Mouse (Mus musculus) layer of hippocampus, postnatal 10 days (tissue): ENCODE measurements around the gene Ralgapb. TPM values are rescaled to one million over a fixed set of nuclear protein-coding genes. Genes with fewer than 3 reads are reported as not detected.

Source experiments
- DNase-seq, 2 experiments: peaks; one replicate each; pipeline ENCODE4 v3.0.0; 2021; ENCODE audit warnings: low spot score in 2 of 2
- long read RNA-seq: library from polyadenylated mRNA; stranded (forward); transcript quantifications from one replicate; pipeline ENCODE4 v2.0.0, GENCODE M21; 2023
- total RNA-seq, 2 experiments: library from RNA; stranded (reverse); gene quantifications; 2 replicates each; pipeline ENCODE4 v1.2.3; 2021

The Ralgapb gene
- 10 to 100 TPM; 73.8 to 82.2 TPM for total RNA-seq
- long read RNA-seq, full-length matches to known transcripts = 1 of 6 reads
- long read RNA-seq, partial matches to known transcripts = 0 of 6 reads
- long read RNA-seq, other reads (novel, unspliced or antisense) = 5 of 6 reads

GRCm38 (mm10) chr2:158409595-158410021 lies at the start of gene Ralgapb:
Gene Ralgapb (plus strand): TSS chr2:158409848.
- DNase-seq = peak; percentile 100

GRCm38 (mm10) chr2:158360873-158361677 lies 48.6 kb upstream of the Ralgapb start:
- peak; percentile 87 to 89 for DNase-seq

GRCm38 (mm10) chr2:158361678-158362320 lies 47.8 kb upstream of the Ralgapb start:
- no peak for DNase-seq

DNA sequence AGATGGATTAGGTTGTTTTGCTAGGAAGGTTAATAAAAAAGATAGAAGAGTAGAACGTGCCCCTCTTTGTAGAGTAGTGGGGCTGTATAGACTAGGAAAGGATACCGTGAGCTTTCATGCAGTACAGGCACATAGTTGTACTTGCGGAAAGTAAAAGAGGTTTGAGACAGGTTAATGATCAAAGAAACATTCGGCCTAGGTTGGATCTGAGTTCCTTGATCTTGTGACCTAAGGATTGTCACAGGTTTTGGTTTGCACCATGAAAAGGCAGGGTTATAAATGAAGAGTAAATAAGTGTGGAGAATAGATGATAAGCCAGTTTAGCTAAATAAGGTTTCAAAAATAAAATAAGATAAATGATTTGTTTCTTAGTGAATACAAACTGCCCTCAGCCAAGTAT lies 45.5 kb upstream of the Ralgapb start:
- no peak for DNase-seq

DNA sequence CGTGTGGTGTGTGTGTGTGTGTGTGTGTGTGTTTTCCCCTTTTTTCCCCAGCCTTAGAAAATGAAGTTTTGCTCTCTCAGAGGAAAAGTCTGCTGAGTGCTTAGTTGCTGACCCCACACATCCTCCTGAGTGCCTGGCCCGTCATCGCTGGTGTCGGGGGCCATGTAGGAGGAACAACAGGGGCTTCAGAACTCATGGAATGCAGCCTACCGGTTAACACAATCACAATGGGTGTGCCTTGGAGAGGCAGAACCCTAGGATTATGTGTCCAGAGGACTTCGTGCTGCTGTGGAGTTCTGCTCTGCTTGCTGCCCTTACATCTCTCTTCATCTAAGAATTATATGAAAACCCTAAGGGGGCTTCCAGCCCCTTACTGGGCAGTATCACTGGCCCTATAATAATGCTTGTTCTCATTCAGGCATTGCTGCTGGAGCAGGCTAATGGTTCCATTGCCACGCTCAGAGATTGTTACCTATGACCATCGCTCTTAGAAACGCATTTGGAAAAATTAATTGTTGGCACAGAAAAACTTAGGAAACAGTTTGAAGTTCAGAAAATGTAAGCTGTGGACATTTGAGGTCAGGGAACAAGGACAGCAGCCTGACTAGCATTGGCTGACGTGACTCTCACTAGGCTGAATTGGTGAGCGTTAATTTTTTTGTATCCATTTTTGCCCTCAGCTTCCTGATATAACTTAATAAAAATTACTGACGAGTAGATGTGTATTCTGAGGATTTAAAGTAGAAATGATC lies 44.4 kb upstream of the Ralgapb start:
- DNase-seq = no peak

DNA sequence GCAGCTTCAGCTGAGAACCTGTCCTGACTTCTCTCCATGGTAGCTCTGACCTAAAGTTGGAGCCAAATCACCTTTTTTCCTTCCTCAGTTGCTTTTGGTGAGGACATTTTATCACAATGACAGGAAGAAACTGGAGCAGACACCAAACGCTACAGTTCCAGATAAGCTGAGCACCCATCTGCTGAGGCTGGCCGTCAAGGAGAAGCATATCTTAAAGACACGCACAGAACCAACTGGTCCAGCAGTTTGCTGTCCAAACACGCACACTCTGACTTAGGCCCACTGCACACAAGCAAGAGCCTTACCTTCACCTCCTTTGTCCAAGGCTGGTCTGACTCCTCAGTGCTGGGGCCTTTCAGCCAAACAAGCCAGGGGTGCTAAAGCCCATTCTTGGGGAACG lies 42.0 kb upstream of the Ralgapb start:
- no peak for DNase-seq

- no peak for DNase-seq
Observed at GRCm38 (mm10) chr2:158368313-158368712, 41.3 kb upstream of the Ralgapb start.

GRCm38 (mm10) chr2:158369474-158370172 lies 40.0 kb upstream of the Ralgapb start:
- DNase-seq = no peak

DNA sequence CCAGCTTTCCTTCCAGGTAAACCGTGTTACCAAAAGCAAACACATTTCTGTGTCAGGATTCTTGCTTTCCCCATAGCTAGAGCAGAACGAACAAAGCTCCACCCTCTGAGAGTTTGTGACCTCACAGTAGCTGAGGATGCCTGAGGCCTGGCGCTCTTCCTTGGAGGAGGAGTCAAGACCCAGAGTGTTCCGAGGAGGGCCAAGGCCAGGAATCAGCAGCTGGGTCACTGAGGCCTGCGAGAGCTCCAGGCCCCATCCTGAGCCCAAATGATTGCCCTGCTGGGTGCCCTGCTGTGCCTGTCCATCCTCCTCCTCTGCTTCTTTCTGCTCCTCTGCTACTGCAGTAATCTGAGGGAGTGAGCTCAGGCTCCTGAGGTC lies 39.5 kb upstream of the Ralgapb start:
- DNase-seq = no peak

DNA sequence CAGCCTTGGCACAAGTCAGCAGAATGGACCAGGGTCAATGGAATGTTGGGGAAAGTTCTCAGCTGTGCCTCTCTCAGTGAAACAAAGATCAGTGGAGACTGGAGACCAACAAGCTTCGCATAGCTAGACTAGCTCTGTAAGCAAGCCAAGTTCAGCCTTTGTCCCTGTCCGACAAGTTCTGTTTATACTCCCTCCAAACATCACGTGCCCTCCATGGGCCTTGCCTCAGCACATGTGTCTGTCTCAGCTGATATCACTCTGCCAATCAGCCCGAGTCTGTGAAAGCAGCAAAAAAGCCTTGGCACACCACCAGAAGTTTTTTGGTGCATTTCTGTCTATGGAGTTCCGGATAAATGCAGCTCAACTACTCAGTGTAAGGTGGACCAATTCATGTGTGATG lies 36.6 kb upstream of the Ralgapb start:
- DNase-seq = no peak

DNA sequence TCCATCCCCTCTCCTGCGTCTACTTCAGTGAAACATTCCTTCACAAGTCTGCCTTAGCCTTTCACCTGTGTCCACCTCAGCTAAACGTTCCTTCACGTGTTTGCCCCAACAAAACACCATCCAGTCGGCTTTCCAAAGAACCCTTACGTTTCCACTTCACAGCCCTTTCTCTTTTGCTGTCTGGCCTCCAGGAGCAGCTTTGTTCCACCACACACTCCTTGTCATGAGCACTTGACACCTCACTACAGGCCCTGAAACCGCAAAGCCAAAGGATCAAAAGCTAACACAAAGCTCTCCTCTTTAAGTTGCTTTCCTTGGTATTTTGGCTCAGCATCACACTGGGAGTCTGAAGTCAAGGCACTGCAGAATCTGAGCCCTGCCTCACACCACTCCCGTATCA lies 36.1 kb upstream of the Ralgapb start:
- no peak for DNase-seq

DNA sequence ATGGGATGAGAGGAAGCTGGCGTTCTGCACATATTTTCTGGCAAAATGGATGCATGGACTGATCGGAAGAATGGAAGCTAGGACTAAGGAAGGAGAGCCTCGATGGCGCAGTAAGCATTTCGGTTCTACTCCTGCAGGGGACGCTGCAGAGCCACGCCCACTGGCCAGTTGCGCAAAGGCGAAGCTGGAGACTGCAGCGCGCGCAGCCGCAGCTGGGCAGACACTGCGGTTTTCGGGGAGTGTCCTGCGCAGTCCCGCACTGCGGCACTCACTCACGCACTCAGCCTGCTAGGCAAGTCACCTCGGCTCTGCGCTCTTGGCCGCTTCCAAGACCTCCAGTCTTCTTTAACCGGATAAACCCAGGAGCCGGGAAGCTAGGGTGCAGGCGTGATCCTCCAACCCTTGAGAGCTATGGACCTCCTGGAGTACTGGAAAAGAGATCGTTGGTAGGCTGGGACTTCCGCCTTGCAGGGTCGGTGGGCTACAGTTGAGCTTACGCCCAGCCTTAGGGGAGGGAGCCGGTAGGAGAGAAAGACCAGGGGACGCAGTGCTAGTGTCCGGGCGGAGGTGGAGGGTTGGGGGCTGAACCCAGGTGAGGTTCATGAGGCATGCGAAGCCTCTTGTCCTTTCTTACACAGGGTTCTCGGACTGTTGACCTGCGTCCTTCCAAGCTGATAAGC lies 34.1 kb upstream of the Ralgapb start, which contains the start of gene Snhg11:
TSS of gene Snhg11 (plus strand) at position 196 of the 680 bp plus-strand sequence.
- DNase-seq = peak; percentile 76 to 81

DNA sequence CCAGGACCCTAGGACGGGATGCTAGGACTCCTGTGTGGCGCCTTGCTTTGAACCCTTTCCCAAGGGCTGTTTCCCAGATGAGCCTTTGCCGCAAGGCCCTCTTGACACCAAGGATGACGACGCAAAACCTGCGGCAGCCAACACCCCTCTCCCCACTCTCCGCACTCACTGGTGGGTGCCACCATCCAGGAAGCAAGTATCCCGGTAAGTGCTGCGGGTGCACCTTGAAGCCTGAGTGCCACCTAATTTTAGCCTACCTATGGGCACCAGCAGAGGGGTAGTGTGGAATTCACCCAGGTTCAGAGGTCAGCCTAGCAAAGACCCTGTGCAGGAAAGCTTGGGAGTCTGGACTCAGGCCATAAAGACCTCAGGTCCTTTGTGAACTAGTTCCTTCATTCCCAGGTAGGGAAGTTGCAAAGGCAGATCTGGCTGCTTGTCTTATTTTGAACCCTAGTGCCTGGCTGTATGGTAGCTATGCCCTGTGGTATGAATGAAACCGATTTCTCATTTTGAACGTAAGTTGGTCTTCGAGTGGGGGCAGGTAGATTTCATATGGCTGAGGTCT lies 33.4 kb upstream of the Ralgapb start:
- DNase-seq = no peak

- no peak for DNase-seq
Observed at GRCm38 (mm10) chr2:158376798-158377197, 32.9 kb upstream of the Ralgapb start.

DNA sequence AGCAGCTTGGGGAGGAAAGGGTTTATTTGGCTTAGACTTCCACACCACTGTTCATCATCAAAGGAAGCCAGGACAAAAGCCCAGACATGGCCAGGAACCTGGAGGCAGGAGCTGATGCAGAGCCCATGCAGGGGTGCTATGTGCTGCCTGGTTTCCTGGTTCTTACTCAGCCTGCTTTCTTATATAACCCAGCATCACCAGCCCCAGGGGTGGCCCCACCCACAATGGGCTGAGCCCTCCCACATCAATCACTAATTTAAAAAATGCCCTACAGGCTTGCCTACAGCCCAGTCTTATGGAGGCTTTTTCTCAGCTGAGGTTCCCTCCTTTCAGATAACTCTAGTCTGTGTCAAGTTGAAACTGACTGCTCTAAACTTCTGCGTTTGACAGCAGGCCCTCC lies 31.8 kb upstream of the Ralgapb start:
- no peak for DNase-seq

GRCm38 (mm10) chr2:158379354-158380078 lies 30.1 kb upstream of the Ralgapb start:
- peak; percentile 69 to 71 for DNase-seq

DNA sequence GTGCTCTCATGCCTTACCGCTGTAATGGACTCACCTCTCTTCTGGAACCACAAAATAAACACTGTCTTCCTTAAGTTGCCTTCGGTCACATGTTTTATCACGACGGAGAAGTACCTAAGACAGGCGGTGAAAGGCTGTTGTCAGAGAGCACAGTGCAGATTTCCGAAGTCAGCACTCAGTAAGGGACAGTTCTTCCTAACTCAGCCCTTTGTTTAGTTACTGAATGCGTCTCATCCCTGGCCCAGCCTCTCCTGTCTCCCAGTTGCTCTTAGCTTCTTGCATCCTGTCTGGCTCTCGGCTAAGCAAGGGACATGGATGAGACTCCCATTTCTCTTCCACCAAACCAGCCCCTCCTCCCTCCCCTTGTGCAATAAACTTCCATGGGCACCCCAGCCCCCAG lies 23.6 kb upstream of the Ralgapb start:
- peak in 1 of 2 experiments; percentile 8 for DNase-seq

DNA sequence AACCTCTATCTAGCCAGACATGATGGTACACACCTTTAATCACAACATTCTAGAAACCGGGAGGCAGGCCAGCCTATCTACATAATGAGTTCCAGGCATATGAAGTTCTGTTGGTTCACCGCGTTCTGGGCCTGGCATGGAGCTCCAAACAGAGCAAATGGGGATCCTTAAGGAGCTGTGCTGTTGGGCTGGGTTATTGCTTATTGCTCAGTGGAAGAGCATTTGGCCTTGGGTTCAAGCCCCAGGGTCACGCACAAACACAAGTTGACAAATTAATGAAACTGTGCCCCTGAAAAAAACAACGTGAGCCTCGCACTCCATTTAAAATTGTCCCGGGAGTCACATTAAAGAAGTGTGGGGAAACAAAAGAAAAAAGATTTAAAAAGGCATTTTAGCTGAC lies 20.2 kb upstream of the Ralgapb start:
- no peak for DNase-seq

- DNase-seq = no peak
Observed at GRCm38 (mm10) chr2:158396369-158396768, 13.3 kb upstream of the Ralgapb start.
